Mouse (Mus musculus) lung, postnatal 4 days (tissue): ENCODE measurements around the gene Trappc10.

ENCODE experiments used
- DNase-seq, 2 experiments: peaks; one replicate each; pipeline ENCODE4 v3.0.0; 2021

The Trappc10 gene

GRCm38 (mm10) chr10:78158041-78158440 is 86.4 kb downstream of the Trappc10 start:
- no peak for DNase-seq

GRCm38 (mm10) chr10:78156926-78157325 is 87.5 kb downstream of the Trappc10 start:
- no peak for DNase-seq

- no peak for DNase-seq
Observed at GRCm38 (mm10) chr10:78148834-78149766, 95.3 kb downstream of the Trappc10 start.

- DNase-seq: no peak
Observed at GRCm38 (mm10) chr10:78147908-78148441, 96.5 kb downstream of the Trappc10 start.

GRCm38 (mm10) chr10:78143727-78144505 is 100.5 kb downstream of the Trappc10 start:
- no peak for DNase-seq

- DNase-seq: peak in 1 of 2 experiments; percentile 62
Observed at GRCm38 (mm10) chr10:78140843-78141242, 103.6 kb downstream of the Trappc10 start.

- no peak for DNase-seq
Observed at GRCm38 (mm10) chr10:78140251-78140600, 104.2 kb downstream of the Trappc10 start.

GRCm38 (mm10) chr10:78139572-78140250 is 104.7 kb downstream of the Trappc10 start:
- DNase-seq: no peak

- peak; percentile 64 to 67 for DNase-seq
Observed at GRCm38 (mm10) chr10:78138812-78139523, 105.5 kb downstream of the Trappc10 start.

GRCm38 (mm10) chr10:78137191-78137590 is 107.2 kb downstream of the Trappc10 start:
- no peak for DNase-seq
